Mouse (Mus musculus) G1E (cell line): ENCODE results near the gene Gp2. TPM values are rescaled to one million over a fixed set of nuclear protein-coding genes. Genes with fewer than 3 reads are reported as not detected.

Experiments used
- ATAC-seq: 2 replicates; pipeline ENCODE4 v1.8.0; 2016; ENCODE audit warnings: mild to moderate bottlenecking; ENCODE audit not compliant: insufficient number of reproducible peaks, poor library complexity, low FRiP score, severe bottlenecking; ENCODE audit errors: extremely low read depth
- DNase-seq: peaks from one replicate; pipeline ENCODE4 v3.0.0; 2012; ENCODE audit warnings: low spot score
- H3K27me3 ChIP-seq: 2 replicates; pipeline ENCODE4 v1.6.1; 2012; ENCODE audit warnings: mild to moderate bottlenecking, low read length, inconsistent platforms; ENCODE audit not compliant: insufficient read depth
- H3K36me3 ChIP-seq: replicated peaks from 2 replicates; pipeline ENCODE3; 2012; ENCODE audit warnings: mild to moderate bottlenecking, inconsistent platforms
- H3K4me1 ChIP-seq: 2 replicates; pipeline ENCODE4 v1.6.1; 2012; ENCODE audit warnings: low read depth, low read length, inconsistent platforms, mixed read lengths; ENCODE audit not compliant: insufficient read depth
- H3K4me3 ChIP-seq: 2 replicates; pipeline ENCODE4 v1.5.1; 2012; ENCODE audit warnings: low read depth, mild to moderate bottlenecking, inconsistent platforms, low read length, moderate library complexity, mixed read lengths
- H3K9me3 ChIP-seq: replicated peaks from 2 replicates; pipeline ENCODE4 v1.6.1; 2012; ENCODE audit warnings: inconsistent platforms
- CTCF ChIP-seq: IDR thresholded peaks from 2 replicates; pipeline ENCODE4 v1.5.1; 2012; ENCODE audit warnings: low read depth, low read length, inconsistent platforms, mixed read lengths
- GATA1 ChIP-seq: IDR thresholded peaks from 2 replicates; pipeline ENCODE4 v1.6.1; 2012; ENCODE audit warnings: borderline replicate concordance, low read length, inconsistent platforms, mixed read lengths
- GATA2 ChIP-seq: IDR thresholded peaks from 2 replicates; pipeline ENCODE4 v1.6.1; 2012; ENCODE audit warnings: low read depth, low read length, inconsistent platforms, borderline replicate concordance
- POLR2AphosphoS5 ChIP-seq: IDR thresholded peaks from 2 replicates; pipeline ENCODE4 v1.6.1; 2012; ENCODE audit warnings: low read depth, low read length, inconsistent platforms; ENCODE audit not compliant: insufficient replicate concordance
- TAL1 ChIP-seq: conservative IDR thresholded peaks from 2 replicates; pipeline ENCODE4 v1.6.1; 2012; ENCODE audit warnings: low read depth, low read length, inconsistent platforms, mixed read lengths
- polyA plus RNA-seq: library from polyadenylated mRNA; stranded (reverse); fragments of >175 nt; gene quantifications from 2 replicates; pipeline ENCODE4 v1.2.3, GENCODE M21; 2012
- total RNA-seq, 2 experiments: library from RNA; stranded (forward) in 1 of 2; stranded (reverse) in 1 of 2; fragments of 200-1000 nt in 1 of 2; fragments of >200 nt in 1 of 2; fragmentation: Nextera tagmentation in 1 of 2; gene quantifications; 2 replicates each; pipeline ENCODE4 v1.2.3; 2014 to 2017

The Gp2 gene
- total RNA-seq (2014; fragmentation: Nextera tagmentation): not detected in 2 replicates
- total RNA-seq (2017): not detected in 2 replicates
- not detected in 2 replicates for polyA plus RNA-seq

DNA sequence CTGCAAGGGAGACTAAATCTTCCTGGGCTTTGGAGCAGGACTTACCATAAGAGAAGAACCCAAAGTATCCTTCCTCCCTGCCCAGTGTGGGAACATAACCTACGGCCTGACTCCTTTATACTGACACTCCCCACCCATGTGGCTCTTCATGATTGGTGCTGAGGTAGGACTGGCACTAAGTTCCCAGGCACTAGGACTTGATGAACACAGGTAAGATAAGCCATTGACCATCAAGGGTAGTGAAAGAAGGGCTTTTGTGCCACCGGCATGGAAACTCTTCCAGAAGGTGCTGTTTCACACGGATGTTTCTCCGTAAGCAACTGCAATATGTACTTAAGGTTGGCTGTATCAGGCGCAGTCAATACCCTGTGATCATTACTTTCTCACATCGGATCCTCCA lies at the start of gene Gp2:
Gp2 (minus strand) TSS at position 101 of the 400 bp plus-strand sequence.
- DNase-seq: no peak
- no peaks in the 10 kb centered on the region for H3K4me1 ChIP-seq
- H3K27me3 ChIP-seq: no peaks in the 10 kb centered on the region
- H3K9me3 ChIP-seq: peaks cover 18% of the 10 kb centered on the region
- no peak for ATAC-seq
- no peak for TF ChIP-seq GATA2
- no peak for TF ChIP-seq POLR2AphosphoS5
- TF ChIP-seq GATA1: no peak
- TF ChIP-seq TAL1: no peak
- TF ChIP-seq CTCF: no peak
- no peaks in the 10 kb centered on the region for H3K36me3 ChIP-seq
- no peak within 1 kb of the TSS for H3K4me3 ChIP-seq

DNA sequence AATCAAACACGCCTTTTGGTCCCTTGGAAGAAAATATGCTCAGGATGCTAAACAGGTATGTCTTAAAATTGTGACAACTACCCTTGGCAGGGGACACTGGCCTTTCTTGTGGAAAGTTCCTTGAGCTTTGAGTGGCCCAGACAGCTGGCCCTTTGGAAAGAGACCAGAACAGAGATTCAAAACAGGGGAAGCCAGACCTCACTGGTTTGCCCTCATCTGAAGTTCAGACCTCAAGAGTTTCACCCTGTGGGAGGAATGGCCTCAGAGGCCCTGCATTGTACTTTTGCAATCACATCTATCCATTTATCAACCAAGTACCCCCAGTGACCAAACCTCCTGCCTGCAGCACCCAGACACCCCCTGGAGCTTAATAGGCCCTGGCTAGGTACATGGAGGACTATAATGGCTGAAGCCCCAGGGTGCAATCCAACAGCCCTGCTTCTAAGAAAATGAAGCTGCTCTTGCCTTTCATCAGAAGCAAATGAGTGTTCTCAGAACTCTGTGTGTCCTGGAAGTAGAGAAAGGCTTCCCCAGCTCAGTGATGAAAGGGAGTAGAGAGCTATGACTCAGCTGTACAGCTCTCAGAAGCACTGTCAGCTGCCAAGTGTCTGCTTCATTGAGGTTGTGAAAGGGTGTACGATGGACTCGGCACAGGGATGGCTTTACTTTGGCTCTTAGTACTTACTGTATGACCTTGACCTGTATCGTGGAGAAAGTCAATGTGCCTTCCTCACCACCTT lies 31.1 kb upstream of the Gp2 start:
- Histone ChIP-seq H3K36me3 (no peaks in the 10 kb centered on the region), H3K9me3 (peaks cover 9% of the 10 kb centered on the region), H3K4me3 (no peak overlapping the region), H3K27me3 (no peaks in the 10 kb centered on the region), H3K4me1 (no peaks in the 10 kb centered on the region)
- no peak for TF ChIP-seq POLR2AphosphoS5
- TF ChIP-seq GATA2: no peak
- no peak for TF ChIP-seq GATA1
- no peak for TF ChIP-seq CTCF
- no peak for TF ChIP-seq TAL1
- no peak for DNase-seq
- ATAC-seq: no peak

DNA sequence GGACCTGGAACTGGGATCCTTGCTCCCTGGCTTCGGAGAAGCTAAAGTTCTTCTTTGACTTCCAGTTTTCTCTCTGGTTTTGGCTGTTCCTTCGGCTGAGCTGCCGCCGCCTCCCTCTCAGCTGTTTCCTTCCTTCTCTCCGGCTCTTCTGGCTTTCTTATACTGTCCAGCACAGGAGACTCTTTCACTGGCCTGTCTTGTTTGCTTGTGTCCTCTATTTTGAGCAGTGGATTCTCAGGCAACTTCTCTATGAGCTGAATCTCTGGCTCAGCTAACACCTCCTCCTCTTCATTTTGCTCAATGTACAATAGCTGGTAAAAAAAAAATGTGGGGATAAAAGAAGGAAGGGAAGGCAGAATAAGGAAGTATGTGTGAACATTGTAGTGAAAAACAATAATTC lies 27.6 kb upstream of the Gp2 start:
- Histone ChIP-seq H3K4me3 (no peak overlapping the region), H3K4me1 (no peaks in the 10 kb centered on the region), H3K9me3 (peaks cover 10% of the 10 kb centered on the region), H3K27me3 (no peaks in the 10 kb centered on the region), H3K36me3 (no peaks in the 10 kb centered on the region)
- no peak for DNase-seq
- ATAC-seq: no peak
- TF ChIP-seq TAL1: no peak
- no peak for TF ChIP-seq POLR2AphosphoS5
- TF ChIP-seq GATA2: no peak
- no peak for TF ChIP-seq CTCF
- no peak for TF ChIP-seq GATA1

DNA sequence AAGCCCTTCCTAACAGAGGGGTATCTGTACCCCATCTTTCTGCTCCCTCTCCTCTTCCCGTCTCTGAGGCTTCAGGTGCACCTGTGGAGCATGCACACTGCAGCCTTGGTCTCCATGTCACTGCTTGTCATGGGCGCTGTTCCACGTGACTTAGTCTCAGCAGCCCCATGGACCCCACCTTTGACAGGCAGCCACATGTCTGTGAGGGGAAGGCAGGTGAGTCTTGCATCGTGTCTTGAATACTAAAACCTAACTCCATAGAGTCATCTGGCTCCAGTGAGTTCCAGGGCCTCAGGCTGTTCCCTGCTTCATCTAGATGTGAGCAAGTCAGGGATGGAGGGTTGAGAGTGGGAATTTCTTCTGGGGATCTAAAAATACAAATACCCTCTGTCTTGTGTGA lies 25.1 kb upstream of the Gp2 start:
- Histone ChIP-seq H3K36me3 (no peaks in the 10 kb centered on the region), H3K27me3 (no peaks in the 10 kb centered on the region), H3K4me1 (no peaks in the 10 kb centered on the region), H3K9me3 (peaks cover 5% of the 10 kb centered on the region), H3K4me3 (no peak overlapping the region)
- DNase-seq: no peak
- TF ChIP-seq TAL1: no peak
- no peak for TF ChIP-seq POLR2AphosphoS5
- no peak for TF ChIP-seq GATA2
- TF ChIP-seq GATA1: no peak
- TF ChIP-seq CTCF: no peak
- ATAC-seq: no peak

DNA sequence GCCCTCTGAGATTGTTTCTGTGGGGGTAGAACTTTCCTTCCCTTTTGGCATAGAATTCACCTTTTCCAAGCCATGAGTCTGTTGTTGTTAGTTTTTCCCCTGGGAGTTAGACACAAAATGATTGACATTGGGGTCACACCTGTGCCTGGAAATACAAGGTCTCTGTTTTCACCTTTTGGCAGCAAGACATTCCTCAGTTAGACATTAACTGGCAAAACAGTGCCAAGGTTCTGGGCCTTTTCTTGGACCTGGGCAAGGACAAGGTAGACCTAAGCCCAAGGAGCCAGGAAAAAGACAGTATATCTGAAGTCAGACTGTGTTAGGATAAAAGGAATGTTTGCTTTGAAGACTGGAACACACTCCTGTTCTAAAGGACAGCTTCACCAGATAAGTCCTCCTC lies 20.2 kb upstream of the Gp2 start, which contains the start of gene Umod:
Umod (minus strand) TSS at position 27 of the 400 bp plus-strand sequence.
- H3K9me3 ChIP-seq: peaks cover 24% of the 10 kb centered on the region
- DNase-seq: no peak
- H3K36me3 ChIP-seq: no peaks in the 10 kb centered on the region
- H3K27me3 ChIP-seq: no peaks in the 10 kb centered on the region
- no peak within 1 kb of the TSS for H3K4me3 ChIP-seq
- no peak for ATAC-seq
- TF ChIP-seq TAL1 (no peak), CTCF (no peak), POLR2AphosphoS5 (no peak), GATA1 (no peak), GATA2 (no peak)
- no peaks in the 10 kb centered on the region for H3K4me1 ChIP-seq

DNA sequence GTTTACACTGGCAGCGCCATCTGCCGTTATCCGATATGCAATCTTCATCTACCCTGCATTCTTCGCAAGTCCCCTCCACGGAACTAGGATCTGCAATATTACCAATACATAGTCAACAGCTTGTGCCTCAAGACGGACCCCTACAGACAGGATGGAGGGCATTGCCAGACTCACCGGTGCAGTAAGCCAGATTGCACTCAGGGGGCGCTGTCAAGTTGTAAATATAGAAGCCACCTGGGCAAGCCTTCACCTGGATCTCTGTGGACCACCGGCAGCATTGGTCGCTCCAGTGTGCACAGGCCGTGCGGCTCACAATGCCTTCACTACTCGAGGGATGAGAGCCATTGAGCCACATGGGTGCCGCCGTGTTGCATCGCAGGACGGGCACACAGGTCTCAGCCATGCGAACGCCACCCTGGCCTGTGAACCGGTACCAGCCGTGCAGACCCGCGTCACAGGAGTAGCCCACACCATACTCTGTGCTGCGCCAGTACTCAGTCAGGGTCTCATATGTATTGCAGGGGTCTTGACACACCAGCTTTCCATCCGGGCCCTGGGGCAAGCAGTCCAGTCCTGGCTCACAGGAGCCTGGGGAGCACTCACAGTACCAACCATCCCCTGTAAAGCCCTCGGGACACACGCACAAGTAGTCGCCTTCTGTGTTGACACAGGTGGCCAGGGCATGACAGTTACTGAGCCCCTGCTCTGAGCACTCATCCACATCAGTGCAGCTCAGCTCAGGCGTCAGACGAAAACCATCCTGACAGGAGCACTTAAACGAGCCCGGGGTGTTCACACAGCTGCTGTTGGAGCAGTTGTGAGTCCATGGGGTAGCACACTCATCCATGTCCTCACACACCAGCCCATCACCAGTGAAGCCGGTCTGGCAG lies 17.7 kb upstream of the Gp2 start:
- DNase-seq: no peak

More for the DNA sequence above, 17.7 kb upstream of the Gp2 start:
- Histone ChIP-seq H3K4me1 (no peaks in the 10 kb centered on the region), H3K9me3 (peaks cover 25% of the 10 kb centered on the region), H3K36me3 (no peaks in the 10 kb centered on the region), H3K27me3 (no peaks in the 10 kb centered on the region), H3K4me3 (0 out of 2 replicates have a peak overlapping the region, but pooled peaks have one; percentile 14)
- TF ChIP-seq CTCF (no peak), GATA2 (no peak), POLR2AphosphoS5 (no peak), GATA1 (no peak), TAL1 (no peak)
- ATAC-seq: no peak
